ENCODE assay signal across 9 mouse cellular contexts in the genomic region with DNA sequence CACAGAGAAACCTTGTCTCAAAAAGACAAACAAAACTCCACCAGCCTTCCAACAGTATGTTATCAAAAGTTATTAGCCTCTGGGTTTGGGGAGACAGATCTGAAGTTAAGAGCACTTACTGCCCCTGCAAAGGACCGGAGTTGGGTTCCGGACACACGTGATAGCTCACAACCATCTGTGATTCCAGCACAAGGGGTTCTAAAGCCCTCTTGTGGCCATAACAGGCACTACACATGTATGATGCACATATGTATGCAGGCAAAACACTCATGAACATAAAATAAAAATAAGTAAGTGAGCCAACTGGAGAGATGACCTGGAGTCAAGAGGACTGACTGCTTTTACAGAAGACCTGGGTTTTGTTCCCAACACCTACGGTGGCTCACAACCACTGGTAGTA. TPM values are rescaled to one million over a fixed set of nuclear protein-coding genes. Genes with fewer than 3 reads are reported as not detected.
DNase-seq lines count a peak whose midpoint lies in the region; ATAC-seq and TF ChIP-seq lines count a peak whose summit lies in the region.
"Had no signal": no experiment of that assay in that cellular context is flagged by ENCODE, and none has a peak within 500 bp of the region (broad histone marks: within the 10 kb centered on the region; RNA-seq: fewer than 3 reads in every experiment).

No protein-coding gene starts in this region.

- ATAC-seq in forebrain, postnatal 0 days: no peak
- ATAC-seq in forebrain, embryonic 11.5 days (replicated peaks; ENCODE audit: low FRiP score): no peak
- ATAC-seq in inflammation-experienced regulatory T-cells, adult 6 months: peak; percentile 60
- no peak for ATAC-seq in frontal cortex, adult (ENCODE audit: low TSS enrichment)
- no peak for ATAC-seq in heart, embryonic 11.5 days (replicated peaks; ENCODE audit: insufficient number of reproducible peaks, low FRiP score, low TSS enrichment)

- no peaks in the 10 kb centered on the region for H3K27me3 ChIP-seq in forebrain, postnatal 0 days (ENCODE audit: insufficient read depth, low read length)
- H3K27me3 ChIP-seq in forebrain, embryonic 11.5 days (ENCODE audit: control insufficient read depth, insufficient read depth, low read length): no peaks in the 10 kb centered on the region
- no peaks in the 10 kb centered on the region for H3K27me3 ChIP-seq in thymus, adult 2 months (ENCODE audit: control insufficient read depth, insufficient read depth, low read length)
- no peaks in the 10 kb centered on the region for H3K27me3 ChIP-seq in heart, embryonic 11.5 days (ENCODE audit: control insufficient read depth, insufficient read depth, low read length)

- DNase-seq in forebrain, postnatal 0 days: no peak
- no peak for DNase-seq in forebrain, embryonic 11.5 days (ENCODE audit: low spot score)
- DNase-seq in thymus, adult 2 months: peak; percentile 45
- no peak for DNase-seq in thymus, adult 18-20 months
- DNase-seq in frontal cortex, adult 2 months (ENCODE audit: extremely low spot score in 1 of 2, low spot score in 1 of 2): no peak
- DNase-seq: heart, postnatal 36 days had no signal

- no peaks in the 10 kb centered on the region for H3K36me3 ChIP-seq in forebrain, postnatal 0 days (ENCODE audit: insufficient read depth)
- H3K36me3 ChIP-seq in forebrain, embryonic 11.5 days (ENCODE audit: control insufficient read depth, insufficient read depth, low read length): no peaks in the 10 kb centered on the region
- H3K36me3 ChIP-seq in thymus, adult 2 months (ENCODE audit: control insufficient read depth, insufficient read depth, low read length): no peaks in the 10 kb centered on the region
- H3K36me3 ChIP-seq in heart, embryonic 11.5 days (ENCODE audit: control insufficient read depth, insufficient read depth, low read length): no peaks in the 10 kb centered on the region

- no peaks in the 10 kb centered on the region for H3K9me3 ChIP-seq in forebrain, postnatal 0 days (ENCODE audit: low read length)
- no peaks in the 10 kb centered on the region for H3K9me3 ChIP-seq in forebrain, embryonic 11.5 days (ENCODE audit: control insufficient read depth, low read length)
- H3K9me3 ChIP-seq in heart, embryonic 11.5 days (replicated peaks; ENCODE audit: control insufficient read depth, low read length): no peaks in the 10 kb centered on the region

- H3K4me3 ChIP-seq in forebrain, postnatal 0 days (ENCODE audit: low read depth, low read length): no peak overlapping the region
- no peak overlapping the region for H3K4me3 ChIP-seq in forebrain, embryonic 11.5 days (ENCODE audit: low read depth, low read length)
- no peak overlapping the region for H3K4me3 ChIP-seq in thymus, adult 2 months (ENCODE audit: control insufficient read depth, insufficient read depth, low read length)
- no peak overlapping the region for H3K4me3 ChIP-seq in heart, embryonic 11.5 days (ENCODE audit: low read depth, low read length)

- TF ChIP-seq POLR2A in thymus, adult 2 months (IDR thresholded peaks at IDR 0.05; ENCODE audit: control insufficient read depth, extremely low read depth, insufficient read depth, low read length, poor library complexity): no peak

- no peak overlapping the region for H3K9ac ChIP-seq in forebrain, postnatal 0 days
- no peak overlapping the region for H3K9ac ChIP-seq in forebrain, embryonic 11.5 days (ENCODE audit: low read length)
- no peak overlapping the region for H3K9ac ChIP-seq in heart, embryonic 11.5 days (ENCODE audit: low read depth, low read length)

- no peak overlapping the region for H3K4me2 ChIP-seq in forebrain, postnatal 0 days (ENCODE audit: low read depth)
- H3K4me2 ChIP-seq in forebrain, embryonic 11.5 days (ENCODE audit: low read depth, low read length, severe bottlenecking): no peak overlapping the region
- H3K4me2 ChIP-seq in heart, embryonic 11.5 days: no peak overlapping the region

- TF ChIP-seq CTCF in forebrain, postnatal 0 days (IDR thresholded peaks at IDR 0.05; ENCODE audit: low read depth): peak; percentile 57
- no peak for TF ChIP-seq CTCF in thymus, adult 2 months (IDR thresholded peaks at IDR 0.05; ENCODE audit: borderline replicate concordance, control insufficient read depth, extremely low read depth, insufficient read depth, low read length, poor library complexity)

- no peak overlapping the region for H3K27ac ChIP-seq in forebrain, postnatal 0 days (ENCODE audit: low read depth, low read length)
- no peak overlapping the region for H3K27ac ChIP-seq in forebrain, embryonic 11.5 days (ENCODE audit: low read depth, low read length)
- no peak overlapping the region for H3K27ac ChIP-seq in thymus, adult 2 months (ENCODE audit: control insufficient read depth, insufficient read depth, low read length)
- no peak overlapping the region for H3K27ac ChIP-seq in heart, embryonic 11.5 days (ENCODE audit: low read depth, low read length)

- WGBS in forebrain, postnatal 0 days: 81% methylated on average over 4 of the region's 4 CpGs
- WGBS in forebrain, embryonic 11.5 days: 83% methylated on average over 4 of the region's 4 CpGs
- 90% methylated on average over 4 of the region's 4 CpGs for WGBS in thymus, adult 2 months
- 83% methylated on average over 4 of the region's 4 CpGs for WGBS in heart, embryonic 11.5 days (ENCODE audit: insufficient replicate concordance)

- H3K4me1 ChIP-seq in forebrain, postnatal 0 days (ENCODE audit: insufficient read depth): no peaks in the 10 kb centered on the region
- no peaks in the 10 kb centered on the region for H3K4me1 ChIP-seq in forebrain, embryonic 11.5 days (replicated peaks; ENCODE audit: control insufficient read depth, insufficient read depth, low read length)
- H3K4me1 ChIP-seq in thymus, adult 2 months (replicated peaks; ENCODE audit: control insufficient read depth, insufficient read depth, low read length): no peaks in the 10 kb centered on the region
- no peaks in the 10 kb centered on the region for H3K4me1 ChIP-seq in heart, embryonic 11.5 days (ENCODE audit: control insufficient read depth, insufficient read depth, low read length)

RNA-seq across cellular contexts. Expression of a gene that starts 6.8 kb away (rescaled TPM):
- 87.2 and 94.1 TPM in 2 replicates for total RNA-seq in forebrain, postnatal 0 days (2014; rRNA removed)
- 12.8 and 14.2 TPM in 2 replicates for polyA plus RNA-seq in forebrain, postnatal 0 days (2015; fragmentation: Nextera tagmentation; extraction: Ambion mirVana)
- polyA plus RNA-seq in forebrain, embryonic 11.5 days (2014; fragmentation: Nextera tagmentation; extraction: Ambion mirVana): 4.2 and 4.7 TPM in 2 replicates
- 12.9 and 13.2 TPM in 2 replicates for polyA plus RNA-seq in thymus, adult 2 months (2012; rRNA removed)
- polyA plus RNA-seq in inflammation-experienced regulatory T-cells, adult 6 months (2017; shearing (Covaris generic)): 1 to 10 TPM; 1.7 to 7.9 (median 3.9) TPM
- polyA plus RNA-seq in frontal cortex, adult 2 months (2012; rRNA removed): 60.7 and 64.7 TPM in 2 replicates
- polyA plus RNA-seq in heart, embryonic 11.5 days (2014; fragmentation: Nextera tagmentation; extraction: Ambion mirVana): 6.7 and 7.0 TPM in 2 replicates
